ENCODE assay signal across 9 mouse cellular contexts in genomic region chr4:35096226-35097175, GRCm38 (mm10). TPM values are rescaled to one million over a fixed set of nuclear protein-coding genes. Genes with fewer than 3 reads are reported as not detected.
A peak's percentile ranks its signal among the peaks of the same experiment; 100 is the strongest.
DNase-seq lines count a peak whose midpoint lies in the region; ATAC-seq and TF ChIP-seq lines count a peak whose summit lies in the region.
"Had no signal": no experiment of that assay in that cellular context is flagged by ENCODE, and none has a peak within 500 bp of the region (broad histone marks: within the 10 kb centered on the region; RNA-seq: fewer than 3 reads in every experiment).

No protein-coding gene starts in this region.

- H3K27ac ChIP-seq in thymus, adult 2 months (ENCODE audit: control insufficient read depth, insufficient read depth, low read length) = peak overlapping the region; percentile 46; the same call in 1 of the 2 replicates
- no peak overlapping the region for H3K27ac ChIP-seq in forebrain, postnatal 0 days (ENCODE audit: low read depth, low read length)
- no peak overlapping the region for H3K27ac ChIP-seq in forebrain, embryonic 10.5 days

- WGBS in thymus, adult 2 months = 50% methylated on average over 28 of the region's 28 CpGs
- 91% methylated on average over 28 of the region's 28 CpGs for WGBS in forebrain, postnatal 0 days
- 87% methylated on average over 28 of the region's 28 CpGs for WGBS in forebrain, embryonic 10.5 days

- H3K9me3 ChIP-seq in forebrain, postnatal 0 days (ENCODE audit: low read length) = no peaks in the 10 kb centered on the region
- no peaks in the 10 kb centered on the region for H3K9me3 ChIP-seq in forebrain, embryonic 10.5 days
- H3K9me3 ChIP-seq: heart, embryonic 12.5 days had no signal

- no peaks in the 10 kb centered on the region for H3K27me3 ChIP-seq in thymus, adult 2 months (ENCODE audit: control insufficient read depth, insufficient read depth, low read length)
- no peaks in the 10 kb centered on the region for H3K27me3 ChIP-seq in forebrain, postnatal 0 days (ENCODE audit: insufficient read depth, low read length)
- H3K27me3 ChIP-seq in forebrain, embryonic 10.5 days (ENCODE audit: poor library complexity, severe bottlenecking) = 0 out of 2 replicates have a peak, but pooled peaks cover 9% of the 10 kb centered on the region
- H3K27me3 ChIP-seq: heart, embryonic 12.5 days had no signal

- H3K4me3 ChIP-seq in thymus, adult 2 months (ENCODE audit: control insufficient read depth, insufficient read depth, low read length) = peak overlapping the region; percentile 18
- H3K4me3 ChIP-seq in forebrain, postnatal 0 days (ENCODE audit: low read depth, low read length) = no peak overlapping the region
- H3K4me3 ChIP-seq in forebrain, embryonic 10.5 days = no peak overlapping the region
- H3K4me3 ChIP-seq: heart, embryonic 12.5 days had no signal

- TF ChIP-seq CTCF in thymus, adult 2 months (IDR thresholded peaks at IDR 0.05; ENCODE audit: borderline replicate concordance, control insufficient read depth, extremely low read depth, insufficient read depth, low read length, poor library complexity) = 0 out of 2 replicates have a peak, but pooled peaks have one; percentile 25
- TF ChIP-seq CTCF in forebrain, postnatal 0 days (IDR thresholded peaks at IDR 0.05; ENCODE audit: low read depth) = no peak

- peak; percentile 53 for DNase-seq in kidney, adult 9 months
- no peak for DNase-seq in kidney, postnatal 14 days
- peak; percentile 56 for DNase-seq in lung, postnatal 10 days
- peak; percentile 69 for DNase-seq in thymus, adult 2 months
- DNase-seq in forebrain, postnatal 0 days = no peak
- DNase-seq in layer of hippocampus, adult 11-12 months (ENCODE audit: low spot score) = no peak
- no peak for DNase-seq in forebrain, embryonic 10.5 days (ENCODE audit: extremely low spot score, low spot score)

- H3K4me2 ChIP-seq in forebrain, postnatal 0 days (ENCODE audit: low read depth) = no peak overlapping the region
- H3K4me2 ChIP-seq: heart, embryonic 12.5 days had no signal

- H3K36me3 ChIP-seq in thymus, adult 2 months (ENCODE audit: control insufficient read depth, insufficient read depth, low read length) = no peaks in the 10 kb centered on the region
- H3K36me3 ChIP-seq in forebrain, postnatal 0 days (ENCODE audit: insufficient read depth) = no peaks in the 10 kb centered on the region
- no peaks in the 10 kb centered on the region for H3K36me3 ChIP-seq in forebrain, embryonic 10.5 days (replicated peaks)
- H3K36me3 ChIP-seq: heart, embryonic 12.5 days had no signal

- H3K4me1 ChIP-seq in thymus, adult 2 months (replicated peaks; ENCODE audit: control insufficient read depth, insufficient read depth, low read length) = peaks cover 27% of the 10 kb centered on the region
- 0 out of 2 replicates have a peak, but pooled peaks cover 8% of the 10 kb centered on the region for H3K4me1 ChIP-seq in forebrain, postnatal 0 days (ENCODE audit: insufficient read depth)
- peaks cover 34% of the 10 kb centered on the region for H3K4me1 ChIP-seq in forebrain, embryonic 10.5 days

- no peak for TF ChIP-seq POLR2A in thymus, adult 2 months (IDR thresholded peaks at IDR 0.05; ENCODE audit: control insufficient read depth, extremely low read depth, insufficient read depth, low read length, poor library complexity)

- ATAC-seq in hematopoietic stem cell, adult 5-6 weeks (replicated peaks in 1 of 2; ENCODE audit: insufficient read depth in 1 of 2, low FRiP score in 2 of 2, low TSS enrichment in 1 of 2, low read depth in 1 of 2, poor library complexity in 2 of 2, severe bottlenecking in 2 of 2) = peak; percentile 30 to 32; a peak in 3 of 4 replicates
- no peak for ATAC-seq in forebrain, postnatal 0 days

- no peak overlapping the region for H3K9ac ChIP-seq in forebrain, postnatal 0 days
- H3K9ac ChIP-seq: heart, embryonic 12.5 days had no signal

RNA-seq across cellular contexts. Expression of gene Ifnk, which starts 55.4 kb away (rescaled TPM):
- total RNA-seq in hematopoietic stem cell, adult 5-6 weeks (2017) = not detected in 2 replicates
- polyA plus RNA-seq in thymus, adult 2 months (2012; rRNA removed) = not detected in 2 replicates
- not detected in 2 replicates for total RNA-seq in forebrain, postnatal 0 days (2014; rRNA removed)
- polyA plus RNA-seq in forebrain, postnatal 0 days (2015; fragmentation: Nextera tagmentation; extraction: Ambion mirVana) = not detected in 2 replicates
- polyA plus RNA-seq in forebrain, embryonic 10.5 days (2016; fragmentation: Nextera tagmentation; extraction: Ambion mirVana) = 0.39 and 0.67 TPM in 2 replicates
- polyA plus RNA-seq: heart, embryonic 12.5 days had no signal

Comparison
In these comparisons a context has a peak if more than half of its experiments do, and no peak if none do; other contexts are left out.
1. DNase-seq: peak in kidney, adult 9 months (single experiment), lung, postnatal 10 days (single experiment) and thymus, adult 2 months (single experiment); none in kidney, postnatal 14 days (single experiment), forebrain, postnatal 0 days (single experiment), layer of hippocampus, adult 11-12 months (single experiment) and forebrain, embryonic 10.5 days (single experiment).